Mouse (Mus musculus) right cerebral cortex, postnatal 25 days (tissue): ENCODE measurements at regions not wholly inside any gene's neighbourhood (a gene's known extent, or its start where the extent isn't known, plus 50 kb on each side); places are given as distances from the start of the nearest gene placed in this dataset.

Source experiments
- DNase-seq: peaks from one replicate; pipeline ENCODE4 v3.0.0; 2022

GRCm38 (mm10) chr4:53217608-53218290, 58.1 kb upstream of the Abca1 start:
- DNase-seq = peak; percentile 75

- no peak for DNase-seq
Observed at GRCm38 (mm10) chr4:53212541-53212940, 52.8 kb upstream of the Abca1 start.

GRCm38 (mm10) chr4:53210685-53211084, 51.0 kb upstream of the Abca1 start:
- no peak for DNase-seq
